Mouse (Mus musculus): Measurements from ENCODE around the gene Sema5b.

The Sema5b gene

DNA sequence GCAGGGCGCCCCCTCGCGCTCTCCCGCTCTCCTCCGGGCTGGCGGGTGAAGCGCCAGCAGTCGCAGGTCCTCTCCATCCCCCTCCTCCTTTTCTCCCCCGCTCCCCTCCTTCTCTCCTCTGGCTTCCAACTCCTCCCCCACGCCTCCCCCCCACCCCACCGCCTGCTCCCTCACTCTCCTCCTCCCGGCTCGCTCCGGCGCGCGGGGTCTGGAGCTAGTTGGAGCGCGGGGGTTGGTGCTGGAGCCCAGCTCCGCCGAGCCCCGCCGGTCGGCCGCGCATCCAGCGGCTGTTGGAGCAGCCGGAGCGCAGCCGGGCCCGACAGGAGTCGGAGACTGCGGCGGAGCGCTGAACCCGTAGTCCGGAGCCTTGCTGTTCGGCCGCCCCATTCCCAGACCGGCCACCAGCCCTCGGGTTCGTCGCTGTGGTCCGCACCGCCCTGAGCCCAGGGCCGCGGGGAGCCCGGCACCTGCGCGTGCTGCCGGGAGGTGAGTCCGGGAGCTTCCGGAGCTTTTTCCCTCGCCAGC, at the start of gene Sema5b:
Sema5b (plus strand) TSS at position 29 of the 525 bp plus-strand sequence.
- peak; percentile 14 for DNase-seq (ENCODE audit: low spot score)

DNA sequence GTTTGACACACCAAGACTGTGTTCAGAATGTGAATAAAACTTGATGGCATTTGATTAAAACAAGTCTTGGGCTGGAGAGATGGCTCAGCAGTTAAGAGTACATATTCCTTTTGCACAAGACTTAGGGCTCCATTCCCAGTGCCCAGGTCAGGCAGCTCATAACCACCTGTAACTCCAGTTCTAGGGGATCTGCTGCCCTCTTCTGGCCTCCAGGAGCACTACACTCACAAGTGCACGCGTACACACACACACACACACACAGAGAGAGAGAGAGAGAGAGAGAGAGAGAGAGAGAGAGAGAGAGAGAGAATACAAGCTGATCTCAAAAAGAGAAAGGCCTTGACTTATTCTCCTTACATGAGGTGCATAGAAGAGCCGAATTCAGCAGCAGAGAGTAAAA, 40.6 kb upstream of the Sema5b start:
- no peak for DNase-seq (ENCODE audit: low spot score)

DNA sequence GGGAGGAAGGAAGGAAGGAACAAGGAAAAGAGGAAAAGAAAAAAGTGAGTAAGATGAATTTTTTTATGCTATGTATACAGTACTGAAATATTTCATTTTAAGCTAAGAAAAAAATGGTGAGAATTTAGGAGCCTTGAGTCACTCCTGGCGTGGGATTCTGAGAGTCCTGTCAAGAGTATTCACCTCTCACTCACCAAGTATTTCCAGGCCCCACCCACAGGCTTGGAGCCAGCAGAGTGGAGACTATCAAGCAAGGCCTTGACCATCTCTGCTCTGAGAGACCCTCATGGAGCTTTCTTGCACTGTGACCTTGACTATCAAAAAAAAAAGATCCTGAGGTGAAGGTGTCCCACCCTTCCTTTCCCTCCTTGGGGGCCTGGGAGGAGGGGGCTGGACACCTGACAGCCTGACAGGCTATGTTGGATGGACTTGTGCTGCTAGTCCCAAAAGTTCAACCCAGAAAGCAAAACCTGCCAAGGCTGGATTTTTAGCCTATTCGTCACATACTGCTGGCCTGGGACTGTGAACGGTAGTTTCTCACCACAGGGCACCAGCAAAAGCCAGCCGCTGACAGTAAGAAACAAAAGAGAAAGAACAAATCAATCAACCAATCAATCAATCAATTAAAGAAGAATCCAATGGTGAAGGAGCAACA, 39.7 kb upstream of the Sema5b start:
- no peak for DNase-seq (ENCODE audit: low spot score)

- no peak for DNase-seq (ENCODE audit: low spot score)
Measured at GRCm38 (mm10) chr16:35502456-35502855, 38.5 kb upstream of the Sema5b start.

GRCm38 (mm10) chr16:35504266-35504665, 36.7 kb upstream of the Sema5b start:
- no peak for DNase-seq (ENCODE audit: low spot score)

DNA sequence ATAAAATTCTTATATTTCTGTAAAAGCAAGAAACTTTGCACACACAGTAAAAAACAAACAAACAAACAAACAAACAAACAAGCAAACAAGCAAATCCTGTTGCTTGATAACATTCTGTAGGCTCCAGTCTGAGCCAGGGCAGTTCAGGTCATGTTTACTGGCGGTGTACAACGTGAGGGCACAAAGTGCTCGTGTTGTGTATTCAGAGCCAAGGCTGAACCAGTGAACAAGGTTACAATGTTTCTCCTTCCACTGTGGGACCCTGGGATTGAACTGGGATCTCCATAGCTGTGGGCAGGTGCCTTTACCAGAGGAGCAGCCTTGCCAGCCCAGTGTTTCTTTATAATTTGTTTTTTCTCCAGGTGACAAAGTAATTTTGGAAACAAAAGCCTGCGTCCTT, 35.2 kb upstream of the Sema5b start:
- no peak for DNase-seq (ENCODE audit: low spot score)

DNA sequence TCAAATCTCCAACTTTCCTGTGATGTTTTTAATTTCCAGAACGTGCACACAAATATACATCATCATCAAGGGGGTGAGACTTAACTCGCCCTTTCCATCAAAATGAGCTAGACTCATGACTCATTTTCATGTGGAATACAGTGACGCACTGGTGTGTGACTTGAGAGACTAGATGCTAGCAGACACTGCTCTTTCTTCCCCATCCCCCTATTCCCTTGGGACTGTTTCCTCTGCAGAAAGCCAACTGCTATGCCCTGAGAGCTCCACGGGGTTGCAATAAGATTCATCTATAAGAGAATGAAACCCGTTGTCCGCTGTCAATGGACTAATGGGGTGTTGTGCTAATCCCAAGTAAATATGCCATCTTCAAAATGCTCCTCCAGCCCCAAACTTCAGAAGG, 32.4 kb upstream of the Sema5b start:
- no peak for DNase-seq (ENCODE audit: low spot score)

- no peak for DNase-seq (ENCODE audit: low spot score)
Measured at GRCm38 (mm10) chr16:35509331-35510070, 31.4 kb upstream of the Sema5b start.

DNA sequence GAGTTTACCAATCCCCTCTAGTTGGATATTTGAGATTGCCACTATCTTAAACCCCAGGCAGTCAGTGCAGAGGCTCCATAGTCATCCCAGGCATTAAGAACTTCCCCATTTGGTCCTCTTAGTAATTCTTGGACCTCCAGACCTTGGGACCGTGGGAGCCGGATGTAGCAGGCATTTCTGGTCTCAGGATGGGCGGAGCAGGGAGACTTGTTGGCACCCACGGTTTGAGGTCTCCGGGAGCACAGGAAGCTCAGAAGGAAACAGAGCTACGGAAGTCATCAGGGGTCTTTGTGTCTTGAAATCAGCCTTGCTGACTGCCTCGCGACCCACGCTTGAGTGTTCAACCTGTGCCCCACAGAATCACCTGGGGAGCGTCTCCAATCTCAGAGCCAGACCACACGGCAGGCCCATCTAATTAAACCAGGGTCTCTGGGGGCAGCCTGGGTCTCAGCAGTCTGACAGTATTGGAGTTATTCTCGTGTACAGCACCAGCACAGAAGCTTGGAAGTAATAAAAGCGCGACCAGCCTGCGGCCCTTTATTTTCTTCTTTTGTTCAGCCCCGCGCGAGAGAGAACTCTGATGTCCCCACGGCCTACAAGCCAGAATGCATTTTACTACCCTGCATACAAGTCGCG, 24.9 kb upstream of the Sema5b start:
- DNase-seq (ENCODE audit: low spot score): no peak

- peak; percentile 16 for DNase-seq (ENCODE audit: low spot score)
Measured at GRCm38 (mm10) chr16:35517976-35518951, 22.7 kb upstream of the Sema5b start.

GRCm38 (mm10) chr16:35519245-35519644, 21.7 kb upstream of the Sema5b start:
- DNase-seq (ENCODE audit: low spot score): no peak

DNA sequence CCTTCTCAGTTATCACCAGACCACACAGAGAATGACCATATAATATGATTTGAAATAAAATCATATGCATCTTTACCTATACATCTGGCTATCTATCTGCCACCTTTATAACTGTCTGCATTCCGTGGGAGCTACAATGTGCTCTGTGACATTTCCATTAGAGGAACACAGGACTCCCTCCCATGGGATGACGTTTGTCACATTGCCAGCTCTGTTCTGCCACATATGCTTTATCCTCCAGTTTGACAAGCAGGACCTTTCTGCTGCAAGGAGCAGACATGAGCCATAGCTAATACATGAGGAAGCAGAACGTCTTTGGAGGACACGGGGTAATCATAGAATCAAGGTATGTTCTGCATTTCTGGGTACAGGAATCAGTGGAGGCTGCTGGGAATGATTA, 16.7 kb upstream of the Sema5b start:
- no peak for DNase-seq (ENCODE audit: low spot score)

DNA sequence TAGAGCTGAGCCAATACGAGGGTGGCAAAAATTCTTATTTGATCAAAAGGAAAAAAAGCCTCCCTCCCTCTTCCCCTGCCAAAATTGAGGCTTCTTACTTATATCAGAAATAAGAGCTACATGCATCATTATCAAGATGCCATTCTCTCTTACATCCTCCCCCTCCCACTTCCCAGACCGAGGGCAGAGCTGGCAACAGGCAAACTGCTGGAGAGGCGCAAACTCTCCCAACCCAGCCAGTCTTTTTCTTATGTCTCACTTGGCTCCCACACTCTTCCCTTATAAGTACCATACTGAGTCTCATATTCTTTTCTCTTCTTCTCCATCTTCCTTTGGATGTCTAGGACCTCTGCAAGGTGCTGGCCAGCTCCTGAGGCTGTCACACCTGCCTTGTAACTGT, 6.3 kb upstream of the Sema5b start:
- no peak for DNase-seq (ENCODE audit: low spot score)

GRCm38 (mm10) chr16:35537651-35538050, 3.3 kb upstream of the Sema5b start:
- no peak for DNase-seq (ENCODE audit: low spot score)

DNA sequence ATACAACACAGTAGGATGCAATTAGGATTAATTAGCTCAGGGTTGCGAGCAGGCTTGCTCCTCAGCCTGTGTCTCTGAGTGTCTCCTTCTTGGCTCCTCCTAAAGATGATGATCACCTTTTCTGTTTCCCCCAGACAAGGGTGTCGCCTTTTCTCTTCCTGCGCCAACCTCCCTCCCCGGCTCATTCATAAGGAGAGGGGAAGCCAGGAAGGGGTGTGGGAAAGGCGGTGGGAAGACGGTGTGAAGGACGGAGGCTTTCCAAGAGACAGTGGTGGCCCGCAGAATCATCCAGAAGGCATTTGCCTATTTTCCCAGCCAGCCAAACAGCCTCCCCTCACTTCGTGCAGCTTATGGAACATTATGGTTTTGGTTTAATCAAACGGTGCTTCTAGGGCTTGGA, 1.9 kb upstream of the Sema5b start:
- DNase-seq (ENCODE audit: low spot score): no peak

DNA sequence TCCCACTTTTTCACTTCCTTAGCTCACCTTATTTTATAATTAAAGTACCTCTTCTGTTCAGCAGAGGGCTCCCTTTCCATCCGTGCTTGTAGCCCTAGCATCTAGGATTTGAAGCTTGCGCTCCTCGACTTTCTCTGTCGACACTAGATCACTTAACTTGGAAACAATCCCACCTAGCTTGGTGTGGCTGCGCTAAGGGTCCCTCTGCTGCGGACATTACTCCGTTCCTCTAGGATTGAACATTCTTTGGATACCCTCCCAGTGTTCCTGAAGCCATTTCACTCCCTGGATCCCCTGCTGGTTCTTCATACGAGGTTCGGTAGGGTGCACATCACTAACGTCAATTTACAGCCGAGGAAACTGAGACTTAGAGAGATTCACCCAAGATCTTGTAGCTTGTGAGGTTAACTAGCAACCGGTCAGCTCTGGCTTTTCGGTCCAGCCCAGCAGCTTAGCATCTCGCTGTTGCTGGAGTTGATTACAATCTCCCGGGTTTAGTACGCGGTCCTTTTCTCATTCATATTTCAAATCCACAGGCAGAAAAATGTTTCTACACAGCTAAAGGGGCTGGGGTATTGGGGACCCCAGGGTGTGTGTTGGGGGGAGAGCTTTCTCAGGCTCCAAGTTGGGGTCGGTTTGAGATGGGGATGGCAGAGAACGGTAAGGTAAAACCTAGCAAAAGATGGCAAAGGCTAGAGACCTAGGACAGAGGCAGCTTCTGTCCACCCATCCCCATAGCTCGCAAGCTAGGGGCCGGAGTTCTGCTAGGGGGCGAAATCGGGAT, 420 bp upstream of the Sema5b start:
- peak; percentile 14 for DNase-seq (ENCODE audit: low spot score)

GRCm38 (mm10) chr16:35541661-35542420, 896 bp downstream of the Sema5b start:
- no peak for DNase-seq (ENCODE audit: low spot score)

DNA sequence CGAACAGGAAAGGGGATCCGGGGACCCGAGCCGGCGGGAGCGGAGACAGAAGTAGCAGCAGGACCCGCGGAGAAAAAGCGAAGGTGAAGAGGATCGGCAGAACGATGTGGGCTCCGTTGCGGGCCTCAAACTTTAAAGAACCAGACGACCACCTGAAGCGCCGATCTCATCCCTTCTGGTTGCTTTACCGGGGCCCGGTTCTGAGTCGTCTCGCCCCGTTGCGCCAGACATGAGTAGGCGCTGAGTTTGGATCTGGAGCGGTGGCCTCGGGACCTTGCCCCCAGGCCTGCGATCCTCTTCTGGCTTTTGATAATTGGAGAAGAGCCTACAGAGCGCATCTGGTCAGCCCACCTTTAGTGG, 1.5 kb downstream of the Sema5b start:
- DNase-seq (ENCODE audit: low spot score): no peak

GRCm38 (mm10) chr16:35545723-35546122, 4.8 kb downstream of the Sema5b start:
- no peak for DNase-seq (ENCODE audit: low spot score)

GRCm38 (mm10) chr16:35547966-35548365, 7.0 kb downstream of the Sema5b start:
- no peak for DNase-seq (ENCODE audit: low spot score)

Measured in urinary bladder, postnatal 14 days (tissue).